ENCODE assay signal across 15 mouse cellular contexts in genomic region chr3:14880277-14880676, GRCm38 (mm10). TPM values are rescaled to one million over a fixed set of nuclear protein-coding genes. Genes with fewer than 3 reads are reported as not detected.
DNase-seq lines count a peak whose midpoint lies in the region; ATAC-seq and TF ChIP-seq lines count a peak whose summit lies in the region.
"Had no signal": no experiment of that assay in that cellular context is flagged by ENCODE, and none has a peak within 500 bp of the region (broad histone marks: within the 10 kb centered on the region; RNA-seq: fewer than 3 reads in every experiment).

No protein-coding gene starts in this region.

- H3K79me2 ChIP-seq in liver, adult 2 months (ENCODE audit: control insufficient read depth, insufficient read depth, low read length), result no peaks in the 10 kb centered on the region
- H3K79me2 ChIP-seq in MEL (ENCODE audit: control insufficient read depth, insufficient read depth, low read length, poor library complexity), result peaks cover 5% of the 10 kb centered on the region

- no peak for ATAC-seq in liver, embryonic 13.5 days (ENCODE audit: low read depth)
- ATAC-seq in neutrophil, adult 5-6 weeks (ENCODE audit: extremely low read depth, insufficient number of reproducible peaks, low FRiP score, poor library complexity, severe bottlenecking), result peak; percentile 89
- no peak for ATAC-seq in forebrain, embryonic 12.5 days (ENCODE audit: low FRiP score)
- ATAC-seq: forebrain, embryonic 14.5 days; midbrain, embryonic 13.5 days had no signal

- H3K27me3 ChIP-seq in liver, adult 2 months (ENCODE audit: control insufficient read depth, insufficient read depth, low read length), result no peaks in the 10 kb centered on the region
- no peaks in the 10 kb centered on the region for H3K27me3 ChIP-seq in MEL (ENCODE audit: control insufficient read depth in 1 of 2, insufficient read depth in 2 of 2, low read length in 2 of 2)
- H3K27me3 ChIP-seq in liver, embryonic 13.5 days, result no peaks in the 10 kb centered on the region
- H3K27me3 ChIP-seq in forebrain, embryonic 12.5 days, result no peaks in the 10 kb centered on the region
- H3K27me3 ChIP-seq: embryonic facial prominence, embryonic 15.5 days; heart, embryonic 15.5 days; limb, embryonic 15.5 days; midbrain, embryonic 13.5 days had no signal

- TF ChIP-seq EP300 in MEL (IDR thresholded peaks at IDR 0.05; ENCODE audit: low read depth in 1 of 2, low read length in 2 of 2), result peak; percentile 43 to 56

- H3K4me1 ChIP-seq in liver, adult 2 months (ENCODE audit: control insufficient read depth, insufficient read depth, low read length), result no peaks in the 10 kb centered on the region
- peaks cover 37 to 40% of the 10 kb centered on the region in 2 experiments for H3K4me1 ChIP-seq in MEL (ENCODE audit: control insufficient read depth in 1 of 2, insufficient read depth in 2 of 2, low read length in 2 of 2)
- H3K4me1 ChIP-seq in liver, embryonic 13.5 days (replicated peaks), result peaks cover 77% of the 10 kb centered on the region
- no peaks in the 10 kb centered on the region for H3K4me1 ChIP-seq in forebrain, embryonic 12.5 days
- H3K4me1 ChIP-seq: embryonic facial prominence, embryonic 15.5 days; limb, embryonic 15.5 days; midbrain, embryonic 13.5 days had no signal

- TF ChIP-seq RAD21 in MEL (IDR thresholded peaks at IDR 0.05; ENCODE audit: low read depth, low read length), result no peak

- H3K9ac ChIP-seq in liver, adult 2 months (ENCODE audit: low read depth, low read length), result no peak overlapping the region
- H3K9ac ChIP-seq in MEL (ENCODE audit: control insufficient read depth, low read depth, low read length, poor library complexity, severe bottlenecking), result peak overlapping the region; percentile 65
- H3K9ac ChIP-seq in liver, embryonic 13.5 days, result peak overlapping the region; percentile 56
- no peak overlapping the region for H3K9ac ChIP-seq in forebrain, embryonic 12.5 days
- H3K9ac ChIP-seq: embryonic facial prominence, embryonic 15.5 days; heart, embryonic 15.5 days; limb, embryonic 15.5 days; midbrain, embryonic 13.5 days had no signal

- H3K4me2 ChIP-seq in liver, embryonic 13.5 days, result no peak overlapping the region
- H3K4me2 ChIP-seq in forebrain, embryonic 12.5 days, result no peak overlapping the region
- H3K4me2 ChIP-seq: embryonic facial prominence, embryonic 15.5 days; heart, embryonic 15.5 days; limb, embryonic 15.5 days; midbrain, embryonic 13.5 days had no signal

- TF ChIP-seq POLR2A in liver, adult 2 months (IDR thresholded peaks at IDR 0.05; ENCODE audit: extremely low read depth, insufficient read depth, low read length), result no peak
- TF ChIP-seq POLR2A in MEL (IDR thresholded peaks at IDR 0.05; ENCODE audit: control insufficient read depth in 1 of 2, insufficient read depth in 1 of 2, low read depth in 1 of 2, low read length in 2 of 2, poor library complexity in 1 of 2), result no peak

- no peak overlapping the region for H3K27ac ChIP-seq in liver, adult 2 months (replicated peaks; ENCODE audit: insufficient read depth, low read depth, low read length)
- peak overlapping the region; percentile 88 for H3K27ac ChIP-seq in MEL (ENCODE audit: control insufficient read depth, low read depth, low read length)
- H3K27ac ChIP-seq in liver, embryonic 13.5 days, result peak overlapping the region; percentile 98
- H3K27ac ChIP-seq in forebrain, embryonic 12.5 days, result no peak overlapping the region
- H3K27ac ChIP-seq: embryonic facial prominence, embryonic 15.5 days; heart, embryonic 15.5 days; limb, embryonic 15.5 days; midbrain, embryonic 13.5 days had no signal

- DNase-seq in liver, adult 2 months (ENCODE audit: extremely low read depth, low read depth, low spot score), result peak; percentile 16
- DNase-seq in liver, result no peak
- DNase-seq in MEL (ENCODE audit: low read depth, low spot score), result peak; percentile 85
- no peak for DNase-seq in liver, embryonic 13.5 days
- no peak for DNase-seq in gastrocnemius, postnatal 25 days
- DNase-seq: cerebellum, adult 9-11 months; embryo, embryonic 11 days; lung, postnatal 4 days had no signal

- H3K4me3 ChIP-seq in liver, adult 2 months (ENCODE audit: insufficient read depth, low read depth, low read length), result no peak overlapping the region
- peak overlapping the region in 1 of 2 experiments; percentile 55; a peak in 2 of 4 replicates for H3K4me3 ChIP-seq in MEL (ENCODE audit: control insufficient read depth in 1 of 2, insufficient read depth in 1 of 2, low read depth in 2 of 2, low read length in 2 of 2)
- no peak overlapping the region for H3K4me3 ChIP-seq in liver, embryonic 13.5 days (replicated peaks)
- no peak overlapping the region for H3K4me3 ChIP-seq in forebrain, embryonic 12.5 days (replicated peaks)
- H3K4me3 ChIP-seq: embryonic facial prominence, embryonic 15.5 days; heart, embryonic 15.5 days; limb, embryonic 15.5 days; midbrain, embryonic 13.5 days had no signal

- WGBS in liver, adult 2 months, result 84% methylated on average over 2 of the region's 2 CpGs
- WGBS in liver, embryonic 13.5 days (ENCODE audit: insufficient replicate concordance), result 34% methylated on average over 2 of the region's 2 CpGs
- 79% methylated on average over 2 of the region's 2 CpGs for WGBS in forebrain, embryonic 12.5 days

- H3K36me3 ChIP-seq in liver, adult 2 months (ENCODE audit: control insufficient read depth, insufficient read depth, low read length), result no peaks in the 10 kb centered on the region
- peaks cover 0 to 50% of the 10 kb centered on the region in 2 experiments; a peak in 2 of 4 replicates for H3K36me3 ChIP-seq in MEL (ENCODE audit: control insufficient read depth in 1 of 2, insufficient read depth in 2 of 2, low read length in 2 of 2)
- no peaks in the 10 kb centered on the region for H3K36me3 ChIP-seq in liver, embryonic 13.5 days
- no peaks in the 10 kb centered on the region for H3K36me3 ChIP-seq in forebrain, embryonic 12.5 days (replicated peaks)
- H3K36me3 ChIP-seq: embryonic facial prominence, embryonic 15.5 days; heart, embryonic 15.5 days; limb, embryonic 15.5 days; midbrain, embryonic 13.5 days had no signal

- no peak for TF ChIP-seq CTCF in liver, adult 2 months (IDR thresholded peaks at IDR 0.05; ENCODE audit: low read depth, low read length)
- TF ChIP-seq CTCF in MEL (IDR thresholded peaks at IDR 0.05 in 2 of 3, conservative IDR thresholded peaks at IDR 0.05 in 1 of 3; ENCODE audit: control insufficient read depth in 1 of 3, insufficient read depth in 1 of 3, low read depth in 2 of 3, low read length in 3 of 3, poor library complexity in 1 of 3, severe bottlenecking in 1 of 3), result no peak

- no peaks in the 10 kb centered on the region for H3K9me3 ChIP-seq in MEL (replicated peaks; ENCODE audit: insufficient read depth, low read length)
- no peaks in the 10 kb centered on the region for H3K9me3 ChIP-seq in liver, embryonic 13.5 days (replicated peaks)
- no peaks in the 10 kb centered on the region for H3K9me3 ChIP-seq in forebrain, embryonic 12.5 days
- H3K9me3 ChIP-seq: embryonic facial prominence, embryonic 15.5 days; heart, embryonic 15.5 days; limb, embryonic 15.5 days; midbrain, embryonic 13.5 days had no signal

TF ChIP-seq in MEL, 35 proteins besides CTCF, POLR2A, EP300 and RAD21 (continues in another document):
- TF ChIP-seq MYC (IDR thresholded peaks at IDR 0.05; ENCODE audit: low read depth, low read length) (peak; percentile 32; the same call in 1 of the 2 replicates), MYB (IDR thresholded peaks at IDR 0.05; ENCODE audit: low read depth, low read length) (no peak), ETS1 (IDR thresholded peaks at IDR 0.05; ENCODE audit: low read depth, low read length) (peak; percentile 57; the same call in 1 of the 2 replicates), ZMIZ1 (IDR thresholded peaks at IDR 0.05; ENCODE audit: low read depth, low read length) (no peak), MEF2A (IDR thresholded peaks at IDR 0.05; ENCODE audit: extremely low read depth, insufficient replicate concordance, low read depth, low read length, poor library complexity, severe bottlenecking) (no peak), MAFK (IDR thresholded peaks at IDR 0.05; ENCODE audit: borderline replicate concordance, low read depth, low read length) (no peak), SMC3 (IDR thresholded peaks at IDR 0.05; ENCODE audit: low read depth, low read length) (no peak), TCF12 (IDR thresholded peaks at IDR 0.05; ENCODE audit: low read depth, low read length) (0 out of 2 replicates have a peak, but pooled peaks have one; percentile 44), GATA1 (IDR thresholded peaks at IDR 0.05; ENCODE audit: low read depth, low read length) (no peak), NRF1 (IDR thresholded peaks at IDR 0.05; ENCODE audit: insufficient read depth, low read depth, low read length, poor library complexity, severe bottlenecking) (no peak), USF1 (IDR thresholded peaks at IDR 0.05; ENCODE audit: low read depth, low read length) (no peak), ELF1 (IDR thresholded peaks at IDR 0.05; ENCODE audit: low read depth, low read length) (0 out of 2 replicates have a peak, but pooled peaks have one; percentile 10), SIN3A (IDR thresholded peaks at IDR 0.05; ENCODE audit: low read length) (peak; percentile 51; the same call in 1 of the 2 replicates), ZKSCAN1 (IDR thresholded peaks at IDR 0.05; ENCODE audit: low read depth, low read length) (no peak)

RNA-seq across cellular contexts. Expression of gene Car2, which starts 5.8 kb away (rescaled TPM):
- total RNA-seq in liver, adult 2 months (2014; rRNA removed), result 10.7 and 13.5 TPM in 2 replicates
- 32.8 and 37.5 TPM in 2 replicates for polyA plus RNA-seq in liver, adult 2 months (2012; rRNA removed)
- 235 and 397 TPM in 2 replicates for total RNA-seq in MEL (2012; rRNA removed)
- 100 to 1,000 TPM; 109 to 369 TPM for polyA plus RNA-seq in MEL (2012; ENCODE audit: insufficient read depth in 1 of 2, insufficient read length in 2 of 2, low read depth in 1 of 2, low replicate concordance in 2 of 2, missing spikeins in 1 of 2)
- 2,501 and 2,750 TPM in 2 replicates for polyA plus RNA-seq in liver, embryonic 13.5 days (2015; fragmentation: Nextera tagmentation; extraction: Ambion mirVana)
- 24.1 and 24.6 TPM in 2 replicates for total RNA-seq in neutrophil, adult 5-6 weeks (2017)
- 40.2 and 50.7 TPM in 2 replicates for polyA plus RNA-seq in forebrain, embryonic 12.5 days (2016; fragmentation: Nextera tagmentation; extraction: Ambion mirVana)
- 10 to 100 TPM in 1 of 2 experiments, 1 to 10 TPM in 1; 7.8 to 13.2 TPM for total RNA-seq in gastrocnemius, postnatal 25 days (2021)

RNA-seq across cellular contexts. Expression of gene Car3, which starts 17.0 kb away (rescaled TPM):
- 1,504 and 1,617 TPM in 2 replicates for total RNA-seq in liver, adult 2 months (2014; rRNA removed)
- polyA plus RNA-seq in liver, adult 2 months (2012; rRNA removed), result 1,802 and 2,250 TPM in 2 replicates
- total RNA-seq in MEL (2012; rRNA removed), result 1.7 and 1.8 TPM in 2 replicates
- polyA plus RNA-seq in MEL (2012; ENCODE audit: insufficient read depth in 1 of 2, insufficient read length in 2 of 2, low read depth in 1 of 2, low replicate concordance in 2 of 2, missing spikeins in 1 of 2), result 1 to 10 TPM in 1 of 2 experiments, not detected in 1; 4.9 TPM
- polyA plus RNA-seq in liver, embryonic 13.5 days (2015; fragmentation: Nextera tagmentation; extraction: Ambion mirVana), result 39.1 and 50.0 TPM in 2 replicates
- total RNA-seq in neutrophil, adult 5-6 weeks (2017), result not detected in 2 replicates
- polyA plus RNA-seq in forebrain, embryonic 12.5 days (2016; fragmentation: Nextera tagmentation; extraction: Ambion mirVana), result 1.3 and 2.3 TPM in 2 replicates
- 1,000 to 10,000 TPM in 1 of 2 experiments, 100 to 1,000 TPM in 1; 650 to 1,312 TPM for total RNA-seq in gastrocnemius, postnatal 25 days (2021)

Comparison
In these comparisons a context has a peak if more than half of its experiments do, and no peak if none do; other contexts are left out.
1. DNase-seq: peak in liver, adult 2 months (single experiment) and MEL (single experiment); none in liver (single experiment), liver, embryonic 13.5 days (single experiment) and gastrocnemius, postnatal 25 days (single experiment).
2. H3K27ac ChIP-seq: peak in MEL (single experiment) and liver, embryonic 13.5 days (single experiment); none in liver, adult 2 months (single experiment) and forebrain, embryonic 12.5 days (single experiment).
3. H3K9ac ChIP-seq: peak in MEL (single experiment) and liver, embryonic 13.5 days (single experiment); none in liver, adult 2 months (single experiment) and forebrain, embryonic 12.5 days (single experiment).
4. RNA of gene Car3, which starts 17.0 kb away (total RNA-seq): 1,504 to 1,617 TPM in liver, adult 2 months and 650 to 1,312 TPM in gastrocnemius, postnatal 25 days; 1.7 to 1.8 TPM in MEL and not detected in neutrophil, adult 5-6 weeks; every median in the first group is over 100 times any median in the second.